Mouse (Mus musculus) layer of hippocampus, postnatal 10 days (tissue): ENCODE measurements around the gene Scn4a. TPM values are rescaled to one million over a fixed set of nuclear protein-coding genes. Genes with fewer than 3 reads are reported as not detected.
"Not testable (repeated sequence)": the region's sequence is repeated elsewhere in the genome, so short reads cannot be mapped to it uniquely, and the experiment has no call there.

Experiments
- DNase-seq, 2 experiments: peaks; one replicate each; pipeline ENCODE4 v3.0.0; 2021; ENCODE audit warnings: low spot score in 2 of 2
- long read RNA-seq: library from polyadenylated mRNA; stranded (forward); transcript quantifications from one replicate; pipeline ENCODE4 v2.0.0, GENCODE M21; 2023
- total RNA-seq, 2 experiments: library from RNA; stranded (reverse); gene quantifications; 2 replicates each; pipeline ENCODE4 v1.2.3; 2021

Gene Scn4a
- under 1 TPM in 1 of 2 experiments, not detected in 1; 0.38 TPM for total RNA-seq
- long read RNA-seq, partial matches to known transcripts: 0 of 1 reads
- long read RNA-seq, other reads (novel, unspliced or antisense): 1 of 1 reads

GRCm38 (mm10) chr11:106353188-106353587 lies at the start of gene Scn4a:
Gene Scn4a (minus strand): TSS chr11:106353288.
- no peak for DNase-seq

- DNase-seq: no peak
These were observed 45.4 kb upstream of the Scn4a start for GRCm38 (mm10) chr11:106398481-106398880.

GRCm38 (mm10) chr11:106397656-106398055 lies 44.6 kb upstream of the Scn4a start:
- DNase-seq: no peak

- DNase-seq: not testable (repeated sequence)
These were observed 41.0 kb upstream of the Scn4a start for GRCm38 (mm10) chr11:106394055-106394454.

GRCm38 (mm10) chr11:106393331-106393616 lies 40.2 kb upstream of the Scn4a start:
- no peak for DNase-seq

GRCm38 (mm10) chr11:106392597-106393330 lies 39.7 kb upstream of the Scn4a start:
- no peak for DNase-seq

GRCm38 (mm10) chr11:106391546-106392188 lies 38.6 kb upstream of the Scn4a start:
- peak; percentile 67 to 77 for DNase-seq

- no peak for DNase-seq
These were observed 37.7 kb upstream of the Scn4a start for GRCm38 (mm10) chr11:106390757-106391156.

- no peak for DNase-seq
These were observed 36.5 kb upstream of the Scn4a start for GRCm38 (mm10) chr11:106389611-106390010.

- DNase-seq: no peak
These were observed 34.7 kb upstream of the Scn4a start, which contains the start of gene Icam2 for GRCm38 (mm10) chr11:106387791-106388216. Gene Icam2 (minus strand): TSS chr11:106388075.

GRCm38 (mm10) chr11:106387020-106387419 lies 33.9 kb upstream of the Scn4a start:
- no peak for DNase-seq

GRCm38 (mm10) chr11:106386409-106386808 lies 33.3 kb upstream of the Scn4a start:
- no peak for DNase-seq

GRCm38 (mm10) chr11:106383051-106383790 lies 30.1 kb upstream of the Scn4a start:
- no peak for DNase-seq

- DNase-seq: no peak
These were observed 29.3 kb upstream of the Scn4a start for GRCm38 (mm10) chr11:106382424-106382823.

GRCm38 (mm10) chr11:106381883-106382282 lies 28.8 kb upstream of the Scn4a start:
- DNase-seq: no peak

GRCm38 (mm10) chr11:106381011-106381410 lies 27.9 kb upstream of the Scn4a start:
- no peak for DNase-seq

- DNase-seq: no peak
These were observed 21.9 kb upstream of the Scn4a start for GRCm38 (mm10) chr11:106374979-106375378.

- no peak for DNase-seq
These were observed 21.5 kb upstream of the Scn4a start for GRCm38 (mm10) chr11:106374559-106374958.

- DNase-seq: no peak
These were observed 20.9 kb upstream of the Scn4a start for GRCm38 (mm10) chr11:106373998-106374397.

GRCm38 (mm10) chr11:106366316-106366715 lies 13.2 kb upstream of the Scn4a start:
- DNase-seq: peak; percentile 90 to 93

GRCm38 (mm10) chr11:106365366-106365765 lies 12.3 kb upstream of the Scn4a start, which contains the start of gene Prr29:
Gene Prr29 (plus strand): TSS chr11:106365472.
- DNase-seq: no peak

- DNase-seq: peak; percentile 20 to 31
These were observed 11.6 kb upstream of the Scn4a start for GRCm38 (mm10) chr11:106364712-106365111.
